Mouse (Mus musculus) liver, embryonic 11.5 days (tissue): ENCODE measurements around the gene Cyp2d22. TPM values are rescaled to one million over a fixed set of nuclear protein-coding genes. Genes with fewer than 3 reads are reported as not detected.

ENCODE experiments used
- ATAC-seq: fragments of 200-750 bp; cut with Nextera tagmentation; replicated peaks from 2 replicates; pipeline ENCODE4 v1.8.0; 2017; ENCODE audit warnings: moderate number of reproducible peaks, mild to moderate bottlenecking, moderate TSS enrichment, moderate library complexity; ENCODE audit not compliant: low FRiP score
- DNase-seq: peaks from one replicate; pipeline ENCODE4 v3.0.0-alpha.2; 2017; ENCODE audit warnings: low spot score
- H3K27ac ChIP-seq: fragments of 300-500 bp; sonication (generic); 2 replicates; pipeline ENCODE4 v1.5.1; 2014; ENCODE audit warnings: mild to moderate bottlenecking, low read depth, low read length, control low read depth
- H3K27me3 ChIP-seq: fragments of 300-500 bp; sonication (generic); replicated peaks from 2 replicates; pipeline ENCODE4 v1.6.1; 2014; ENCODE audit warnings: low read length, mixed read lengths; ENCODE audit not compliant: control insufficient read depth, insufficient read depth
- H3K36me3 ChIP-seq: fragments of 300-500 bp; sonication (generic); 2 replicates; pipeline ENCODE4 v1.6.1; 2014; ENCODE audit warnings: mild to moderate bottlenecking, low read length, moderate library complexity, mixed read lengths; ENCODE audit not compliant: control insufficient read depth, insufficient read depth
- H3K4me1 ChIP-seq: fragments of 300-500 bp; sonication (generic); replicated peaks from 2 replicates; pipeline ENCODE4 v1.6.1; 2014; ENCODE audit warnings: low read length, mixed read lengths; ENCODE audit not compliant: control insufficient read depth, insufficient read depth
- H3K4me2 ChIP-seq: fragments of 300-500 bp; sonication (generic); 2 replicates; pipeline ENCODE4 v1.6.1; 2014; ENCODE audit warnings: mild to moderate bottlenecking, control low read depth, moderate library complexity
- H3K4me3 ChIP-seq: fragments of 300-500 bp; sonication (generic); 2 replicates; pipeline ENCODE4 v1.5.1; 2014; ENCODE audit warnings: low read depth, low read length, control low read depth
- H3K9ac ChIP-seq: fragments of 300-500 bp; sonication (generic); 2 replicates; pipeline ENCODE4 v1.6.1; 2014; ENCODE audit warnings: low read depth, low read length, control low read depth
- H3K9me3 ChIP-seq: fragments of 300-500 bp; sonication (generic); 2 replicates; pipeline ENCODE4 v1.6.1; 2016; ENCODE audit warnings: low read length, inconsistent platforms, mixed read lengths; ENCODE audit not compliant: control insufficient read depth
- WGBS: fragments of 180-500 bp; shearing (Covaris S2); extraction: QIAGEN DNeasy Blood & Tissue Kit; methylation state at CpG from one replicate; pipeline ENCODE4 v1.1.7; 2014; 5-methylcytosine and 5-hydroxymethylcytosine counted together
- polyA plus RNA-seq: library from polyadenylated mRNA; unstranded; fragments of >200 nt; fragmentation: Nextera tagmentation; extraction: Ambion mirVana; gene quantifications from 2 replicates; pipeline ENCODE4 v1.2.1, GENCODE M21; 2014

Gene Cyp2d22
- polyA plus RNA-seq, 1 experiment from 2014 or later = 6.8 TPM

- Histone ChIP-seq H3K4me3 (peak overlapping the region; percentile 55), H3K9ac (no peak overlapping the region), H3K9me3 (no peaks in the 10 kb centered on the region), H3K4me2 (peak overlapping the region; percentile 60), H3K36me3 (no peaks in the 10 kb centered on the region), H3K27me3 (no peaks in the 10 kb centered on the region), H3K4me1 (peaks cover 11% of the 10 kb centered on the region), H3K27ac (0 out of 2 replicates have a peak overlapping the region, but pooled peaks have one; percentile 38)
- no peak for ATAC-seq
- DNase-seq = no peak
- 33% methylated on average over 7 of the region's 7 CpGs for WGBS
Observed at GRCm38 (mm10) chr15:82380714-82381062, 628 bp upstream of the Cyp2d22 start.

- Histone ChIP-seq H3K4me1 (peaks cover 11% of the 10 kb centered on the region), H3K36me3 (no peaks in the 10 kb centered on the region), H3K9ac (peak overlapping the region; percentile 64), H3K9me3 (no peaks in the 10 kb centered on the region), H3K27me3 (no peaks in the 10 kb centered on the region), H3K27ac (peak overlapping the region; percentile 84), H3K4me3 (peak overlapping the region; percentile 55), H3K4me2 (peak overlapping the region; percentile 87)
- DNase-seq (no peak), ATAC-seq (peak; percentile 70)
- 14% methylated on average over 7 of the region's 7 CpGs for WGBS
Observed at GRCm38 (mm10) chr15:82379511-82379870, 569 bp downstream of the Cyp2d22 start.

- no peak overlapping the region for H3K9ac ChIP-seq
- 53% methylated on average over 15 of the region's 15 CpGs for WGBS
- 0 out of 2 replicates have a peak overlapping the region, but pooled peaks have one; percentile 14 for H3K4me3 ChIP-seq
- peaks cover 11% of the 10 kb centered on the region for H3K4me1 ChIP-seq
- peaks cover 3% of the 10 kb centered on the region; the same call in 1 of the 2 replicates for H3K36me3 ChIP-seq
- DNase-seq = no peak
- ATAC-seq = no peak
- no peaks in the 10 kb centered on the region for H3K27me3 ChIP-seq
- no peaks in the 10 kb centered on the region for H3K9me3 ChIP-seq
- H3K4me2 ChIP-seq = peak overlapping the region; percentile 87
- H3K27ac ChIP-seq = peak overlapping the region; percentile 84; the same call in 1 of the 2 replicates
Observed at GRCm38 (mm10) chr15:82378261-82379180, 1.5 kb downstream of the Cyp2d22 start.

DNA sequence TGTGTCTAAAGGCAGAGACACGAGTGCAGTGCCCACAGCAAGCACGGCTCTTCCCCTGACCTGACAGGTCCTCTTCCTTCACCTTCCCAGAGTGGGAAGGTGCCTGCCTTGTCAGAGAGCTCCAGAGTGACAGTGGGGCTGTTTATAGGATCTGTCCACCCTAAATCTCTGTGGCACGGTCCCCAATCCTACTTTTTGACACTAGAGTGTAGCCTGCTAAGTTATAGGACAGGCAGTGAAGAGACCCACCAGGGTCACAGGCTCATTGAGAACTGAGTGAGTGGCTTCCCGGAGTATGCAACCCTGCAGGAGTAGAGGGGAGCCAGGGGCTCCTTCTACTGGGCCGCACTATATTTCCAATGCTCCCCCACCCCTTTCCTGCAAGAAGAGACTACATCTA lies 2.4 kb downstream of the Cyp2d22 start:
- ATAC-seq (no peak), DNase-seq (no peak)
- Histone ChIP-seq H3K9ac (no peak overlapping the region), H3K4me3 (no peak overlapping the region), H3K27ac (no peak overlapping the region), H3K9me3 (no peaks in the 10 kb centered on the region), H3K4me2 (peak overlapping the region; percentile 87), H3K27me3 (no peaks in the 10 kb centered on the region), H3K36me3 (peaks cover 4% of the 10 kb centered on the region; the same call in 1 of the 2 replicates), H3K4me1 (peaks cover 11% of the 10 kb centered on the region)
- 78% methylated on average over 5 of the region's 5 CpGs for WGBS

DNA sequence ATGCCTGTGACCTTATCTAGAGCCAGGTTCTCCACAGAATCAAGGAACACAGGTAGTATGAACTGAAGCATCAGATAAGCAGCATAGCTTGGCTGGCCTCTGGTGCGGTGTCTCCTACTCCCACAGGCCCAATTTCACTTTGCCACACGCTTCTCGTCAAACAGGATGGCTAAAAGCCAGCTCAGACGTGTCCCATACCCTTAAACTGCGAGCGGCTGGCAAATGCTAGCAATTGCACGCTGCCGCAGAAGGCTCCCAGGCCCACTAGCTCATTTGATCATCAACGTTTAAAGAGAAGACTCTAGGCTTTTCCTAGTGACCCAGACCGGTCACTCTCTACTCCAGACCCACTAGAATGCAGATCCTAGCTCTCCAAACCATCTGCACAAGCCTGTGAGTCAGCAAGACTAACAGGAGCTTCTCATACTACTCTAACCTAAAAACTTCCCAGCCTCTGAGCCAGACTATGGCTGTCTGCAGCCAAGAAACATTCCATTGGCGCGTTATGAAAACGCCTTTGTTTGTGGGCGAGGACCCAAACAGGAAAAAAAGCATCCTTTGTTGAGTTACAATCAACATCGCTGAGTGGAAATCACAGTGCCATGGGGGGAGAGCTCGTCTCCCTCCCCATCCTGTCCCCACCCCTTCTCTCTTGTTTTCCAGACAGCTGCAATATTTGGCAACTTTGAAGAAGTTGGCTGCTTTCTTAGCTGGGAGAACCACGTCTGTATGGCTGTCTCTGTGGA lies 3.5 kb downstream of the Cyp2d22 start:
- Histone ChIP-seq H3K4me2 (no peak overlapping the region), H3K9ac (no peak overlapping the region), H3K4me1 (peaks cover 11% of the 10 kb centered on the region), H3K9me3 (no peaks in the 10 kb centered on the region), H3K4me3 (no peak overlapping the region), H3K27ac (no peak overlapping the region), H3K36me3 (peaks cover 4% of the 10 kb centered on the region; the same call in 1 of the 2 replicates), H3K27me3 (no peaks in the 10 kb centered on the region)
- DNase-seq (no peak), ATAC-seq (no peak)
- WGBS = 76% methylated on average over 17 of the region's 17 CpGs

GRCm38 (mm10) chr15:82375855-82376254 lies 4.2 kb downstream of the Cyp2d22 start:
- WGBS = 80% methylated on average over 9 of the region's 9 CpGs
- Histone ChIP-seq H3K9ac (no peak overlapping the region), H3K27ac (no peak overlapping the region)

GRCm38 (mm10) chr15:82374437-82374836 lies 5.6 kb downstream of the Cyp2d22 start:
- Histone ChIP-seq H3K9ac (no peak overlapping the region), H3K4me1 (peaks cover under 1% of the 10 kb centered on the region), H3K27ac (no peak overlapping the region), H3K27me3 (no peaks in the 10 kb centered on the region), H3K9me3 (no peaks in the 10 kb centered on the region), H3K4me3 (no peak overlapping the region), H3K36me3 (peaks cover 4% of the 10 kb centered on the region; the same call in 1 of the 2 replicates), H3K4me2 (no peak overlapping the region)
- DNase-seq (no peak), ATAC-seq (no peak)
- WGBS = 80% methylated on average over 5 of the region's 5 CpGs

More at GRCm38 (mm10) chr15:82375855-82376254, 4.2 kb downstream of the Cyp2d22 start:
- ATAC-seq (no peak), DNase-seq (no peak)
- no peak overlapping the region for H3K4me3 ChIP-seq
- peaks cover 11% of the 10 kb centered on the region for H3K4me1 ChIP-seq
- no peak overlapping the region for H3K4me2 ChIP-seq
- H3K27me3 ChIP-seq = no peaks in the 10 kb centered on the region
- H3K36me3 ChIP-seq = peaks cover 4% of the 10 kb centered on the region; the same call in 1 of the 2 replicates
- no peaks in the 10 kb centered on the region for H3K9me3 ChIP-seq

DNA sequence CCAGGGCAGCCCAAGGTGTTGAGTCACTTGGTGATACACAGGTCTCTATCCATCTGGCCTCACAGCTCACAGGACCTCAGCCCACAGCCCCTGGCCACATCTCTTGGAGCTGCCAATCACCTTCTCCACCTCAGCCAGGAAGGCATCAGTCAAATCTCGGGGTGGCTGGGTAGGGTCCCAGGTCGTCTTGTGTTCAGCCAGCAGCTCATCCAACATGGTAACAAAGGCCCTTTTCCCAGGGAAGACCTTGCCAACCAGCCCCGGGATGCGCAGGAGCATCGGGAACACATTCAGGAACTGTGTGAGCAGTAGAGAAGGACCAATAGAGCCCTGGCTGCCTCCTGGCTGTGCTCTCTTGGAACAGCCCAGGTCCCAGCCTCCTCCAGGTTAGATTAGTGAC lies 7.1 kb downstream of the Cyp2d22 start:
- peaks cover 4% of the 10 kb centered on the region; the same call in 1 of the 2 replicates for H3K36me3 ChIP-seq
- ATAC-seq (no peak), DNase-seq (no peak)
- WGBS = 82% methylated on average over 5 of the region's 5 CpGs
- no peaks in the 10 kb centered on the region for H3K9me3 ChIP-seq
- H3K27ac ChIP-seq = no peak overlapping the region
- H3K4me1 ChIP-seq = no peaks in the 10 kb centered on the region
- no peaks in the 10 kb centered on the region for H3K27me3 ChIP-seq
- no peak overlapping the region for H3K4me3 ChIP-seq
- H3K4me2 ChIP-seq = no peak overlapping the region
- no peak overlapping the region for H3K9ac ChIP-seq
